Mouse (Mus musculus) megakaryocyte, embryonic 14.5 days (primary cell): ENCODE results near the gene Crygb. TPM values are rescaled to one million over a fixed set of nuclear protein-coding genes. Genes with fewer than 3 reads are reported as not detected.

Experiments
- H3K27me3 ChIP-seq: replicated peaks from 2 replicates; pipeline ENCODE3; 2012; ENCODE audit warnings: inconsistent platforms
- H3K36me3 ChIP-seq: replicated peaks from 2 replicates; pipeline ENCODE3; 2012; ENCODE audit warnings: low read length, inconsistent platforms, mixed read lengths
- H3K4me1 ChIP-seq: 2 replicates; pipeline ENCODE4 v1.6.1; 2012; ENCODE audit warnings: inconsistent platforms
- H3K4me3 ChIP-seq: replicated peaks from 2 replicates; pipeline ENCODE3; 2012; ENCODE audit warnings: moderate library complexity, mild to moderate bottlenecking, inconsistent platforms
- H3K9me3 ChIP-seq: 2 replicates; pipeline ENCODE4 v1.6.1; 2012; ENCODE audit warnings: inconsistent platforms
- FLI1 ChIP-seq: IDR thresholded peaks from 2 replicates; pipeline ENCODE4 v1.6.1; 2012; ENCODE audit warnings: low read length, inconsistent platforms, mixed read lengths
- GATA1 ChIP-seq: IDR thresholded peaks from 3 replicates; pipeline ENCODE4 v1.6.1; 2012; ENCODE audit warnings: mixed read lengths, low read length, inconsistent platforms, borderline replicate concordance
- polyA plus RNA-seq: library from polyadenylated mRNA; stranded (reverse); fragments of >175 nt; gene quantifications from 2 replicates; pipeline ENCODE4 v1.2.3, GENCODE M21; 2012; ENCODE audit warnings: low replicate concordance; ENCODE audit not compliant: insufficient read depth

Gene Crygb
- polyA plus RNA-seq: not detected in 2 replicates

DNA sequence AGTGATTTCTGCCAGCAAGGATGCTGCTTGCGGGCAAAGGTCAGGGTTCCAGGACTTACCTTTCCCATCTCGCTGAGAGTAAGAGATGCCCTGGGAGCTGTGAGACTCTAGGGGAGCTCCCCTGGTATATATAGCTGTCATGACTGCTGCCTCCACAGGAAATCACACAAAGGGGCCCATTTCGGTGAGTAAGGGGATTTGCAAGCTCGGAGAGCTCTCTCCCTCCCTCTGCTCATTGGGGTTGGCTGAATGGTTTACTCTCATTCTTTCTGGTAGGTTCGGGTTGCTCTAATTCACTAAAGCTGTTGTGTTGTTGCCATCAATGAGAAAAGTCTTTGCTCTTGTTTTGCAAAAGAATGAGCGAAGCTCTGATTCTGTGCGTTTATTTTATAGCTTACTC is at the start of gene Crygb:
TSS of gene Crygb (minus strand) at position 101 of the 400 bp plus-strand sequence.
- TF ChIP-seq GATA1: no peak
- TF ChIP-seq FLI1: no peak
- H3K27me3 ChIP-seq: peaks cover 2% of the 10 kb centered on the region
- H3K36me3 ChIP-seq: no peaks in the 10 kb centered on the region
- no peak within 1 kb of the TSS for H3K4me3 ChIP-seq
- H3K4me1 ChIP-seq: no peaks in the 10 kb centered on the region
- H3K9me3 ChIP-seq: 0 out of 2 replicates have a peak, but pooled peaks cover 2% of the 10 kb centered on the region

DNA sequence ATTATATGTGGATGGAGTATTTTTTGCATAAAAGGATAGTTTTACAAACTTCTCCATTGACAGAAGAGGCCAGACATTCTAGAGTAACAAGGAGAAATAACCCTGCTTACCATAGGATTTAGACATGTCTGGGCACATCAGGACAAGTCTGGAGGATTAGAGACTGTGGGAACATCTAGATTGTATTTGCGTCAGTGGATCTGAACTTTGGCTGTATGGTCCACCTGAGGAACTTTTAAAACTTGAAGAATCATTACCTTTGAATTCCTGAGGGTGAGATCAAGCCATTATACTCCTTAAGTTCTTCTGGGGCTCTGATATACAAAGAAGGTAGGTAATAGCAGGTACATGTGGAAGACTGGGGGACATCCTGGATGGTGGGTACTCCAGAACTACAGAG is 49.6 kb upstream of the Crygb start:
- peaks cover 11% of the 10 kb centered on the region for H3K9me3 ChIP-seq
- H3K4me3 ChIP-seq: no peak overlapping the region
- TF ChIP-seq GATA1: no peak
- H3K4me1 ChIP-seq: no peaks in the 10 kb centered on the region
- H3K27me3 ChIP-seq: peaks cover 6% of the 10 kb centered on the region
- no peaks in the 10 kb centered on the region for H3K36me3 ChIP-seq

DNA sequence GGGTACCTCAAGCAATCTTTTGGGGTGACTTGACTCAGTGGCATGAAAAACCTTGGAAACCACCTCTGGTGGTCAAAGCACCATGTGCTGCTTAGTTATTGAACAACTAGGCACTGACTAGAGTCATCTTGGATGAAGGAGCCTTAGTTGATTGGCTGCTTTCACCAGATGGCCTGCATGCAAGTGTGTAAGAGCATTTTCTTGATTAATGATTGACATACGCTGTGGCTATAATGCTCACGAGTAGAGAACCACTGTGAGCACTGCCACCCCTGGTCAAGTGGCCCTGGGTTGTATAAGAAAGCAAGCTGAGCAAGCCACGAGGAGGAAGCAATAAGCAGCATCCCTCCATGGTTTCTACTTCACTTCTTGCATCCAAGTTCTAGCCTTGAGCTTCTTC is 48.1 kb upstream of the Crygb start:
- no peaks in the 10 kb centered on the region for H3K4me1 ChIP-seq
- H3K4me3 ChIP-seq: no peak overlapping the region
- TF ChIP-seq GATA1: no peak
- TF ChIP-seq FLI1: no peak
- H3K27me3 ChIP-seq: peaks cover 4% of the 10 kb centered on the region
- no peaks in the 10 kb centered on the region for H3K36me3 ChIP-seq
- peaks cover 11% of the 10 kb centered on the region for H3K9me3 ChIP-seq

DNA sequence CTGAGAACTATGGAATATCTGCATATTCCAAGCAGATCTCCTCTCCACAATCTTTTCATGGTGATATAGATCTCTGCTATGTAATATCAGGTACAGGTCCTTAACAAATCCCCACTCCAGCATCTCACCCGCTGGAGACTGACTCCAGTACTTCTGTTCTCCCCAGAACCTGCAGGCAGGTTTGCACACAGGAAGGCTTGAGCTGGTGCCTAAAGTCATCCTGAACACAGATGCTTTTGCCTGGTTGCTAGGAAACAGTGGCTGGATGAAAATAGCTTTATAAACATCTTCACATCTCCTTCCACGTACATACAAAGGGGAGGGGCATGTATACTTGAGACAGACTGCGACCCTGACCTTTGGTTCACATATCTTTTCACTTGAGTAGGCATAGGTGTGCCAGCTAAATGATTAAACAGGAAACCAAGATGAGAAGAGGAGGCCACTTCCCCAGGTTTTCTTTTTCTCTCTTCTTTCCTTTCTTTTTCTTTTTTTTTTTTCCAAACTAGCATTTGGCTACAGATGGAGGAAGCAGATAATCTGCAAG is 47.6 kb upstream of the Crygb start:
- H3K4me3 ChIP-seq: no peak overlapping the region
- no peaks in the 10 kb centered on the region for H3K36me3 ChIP-seq
- no peak for TF ChIP-seq FLI1
- TF ChIP-seq GATA1: no peak
- no peaks in the 10 kb centered on the region for H3K4me1 ChIP-seq
- peaks cover 4% of the 10 kb centered on the region for H3K27me3 ChIP-seq
- H3K9me3 ChIP-seq: peaks cover 11% of the 10 kb centered on the region

DNA sequence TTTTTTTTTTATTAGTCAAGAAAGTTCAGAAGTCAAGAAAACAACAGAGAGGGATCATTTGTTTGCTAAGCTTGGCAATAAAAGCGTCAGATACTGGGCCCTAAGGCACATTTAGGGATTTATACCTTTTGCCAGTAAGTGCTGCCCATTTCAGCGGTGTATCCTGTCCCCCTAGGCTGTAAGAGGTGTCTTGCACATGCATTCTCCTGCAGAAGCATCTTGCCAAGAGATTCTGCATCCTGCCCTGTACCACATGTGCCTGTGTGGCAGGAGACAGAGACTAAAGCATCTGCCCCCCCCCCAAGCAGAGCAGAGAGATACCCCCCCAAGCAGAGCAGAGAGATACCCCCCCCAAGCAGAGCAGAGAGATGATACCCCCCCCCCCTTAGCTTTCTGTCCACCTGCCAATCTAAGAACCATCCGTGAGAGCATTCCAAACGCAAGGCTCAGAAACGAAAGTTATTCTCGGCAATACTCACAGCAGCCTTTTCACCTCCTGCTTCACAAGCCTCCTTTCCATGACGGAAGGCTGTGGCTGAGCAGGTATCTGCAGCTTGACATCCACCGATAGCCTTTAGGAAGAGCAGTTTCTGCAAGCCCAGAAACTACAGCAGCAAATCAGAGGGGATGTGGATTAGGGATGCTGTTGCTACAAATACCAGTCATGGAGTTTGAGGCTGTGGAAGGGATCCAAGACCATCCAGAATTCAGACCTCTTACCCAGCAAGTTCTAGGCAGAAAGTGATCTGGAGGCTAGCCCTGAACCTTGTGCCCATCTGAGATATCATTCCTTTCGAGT is 40.7 kb upstream of the Crygb start, which contains the start of gene D630023F18Rik:
TSS of gene D630023F18Rik (minus strand) at position 641 of the 799 bp plus-strand sequence.
- H3K4me1 ChIP-seq: peaks cover 12% of the 10 kb centered on the region
- no peaks in the 10 kb centered on the region for H3K27me3 ChIP-seq
- peak within 1 kb of the TSS; percentile 88 for H3K4me3 ChIP-seq
- H3K9me3 ChIP-seq: no peaks in the 10 kb centered on the region
- no peak for TF ChIP-seq GATA1
- TF ChIP-seq FLI1: no peak
- H3K36me3 ChIP-seq: no peaks in the 10 kb centered on the region

DNA sequence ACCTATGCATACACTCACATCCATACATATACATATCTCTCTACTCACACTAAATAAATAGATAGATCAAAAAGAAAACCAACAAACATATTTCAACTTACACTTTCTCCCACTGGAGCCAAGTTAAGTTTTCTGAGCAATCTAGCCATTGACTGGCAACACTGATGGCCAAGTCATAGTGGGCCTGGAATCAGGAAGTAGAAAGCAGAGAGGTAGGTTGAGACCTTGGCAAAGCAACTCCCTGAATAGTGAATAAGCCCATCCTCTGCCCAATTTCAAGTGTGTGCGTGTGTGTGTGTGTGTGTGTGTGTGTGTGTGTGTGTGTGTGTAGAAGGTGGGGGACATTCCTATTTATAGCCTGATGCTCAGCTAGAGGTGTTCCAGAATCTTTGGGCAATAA is 37.4 kb upstream of the Crygb start, which contains the start of gene Gm28845:
TSS of gene Gm28845 (minus strand) at position 121 of the 400 bp plus-strand sequence.
- Histone ChIP-seq H3K9me3 (no peaks in the 10 kb centered on the region), H3K4me3 (no peak within 1 kb of the TSS), H3K36me3 (no peaks in the 10 kb centered on the region), H3K4me1 (peaks cover 12% of the 10 kb centered on the region), H3K27me3 (no peaks in the 10 kb centered on the region)
- TF ChIP-seq GATA1: no peak
- no peak for TF ChIP-seq FLI1

DNA sequence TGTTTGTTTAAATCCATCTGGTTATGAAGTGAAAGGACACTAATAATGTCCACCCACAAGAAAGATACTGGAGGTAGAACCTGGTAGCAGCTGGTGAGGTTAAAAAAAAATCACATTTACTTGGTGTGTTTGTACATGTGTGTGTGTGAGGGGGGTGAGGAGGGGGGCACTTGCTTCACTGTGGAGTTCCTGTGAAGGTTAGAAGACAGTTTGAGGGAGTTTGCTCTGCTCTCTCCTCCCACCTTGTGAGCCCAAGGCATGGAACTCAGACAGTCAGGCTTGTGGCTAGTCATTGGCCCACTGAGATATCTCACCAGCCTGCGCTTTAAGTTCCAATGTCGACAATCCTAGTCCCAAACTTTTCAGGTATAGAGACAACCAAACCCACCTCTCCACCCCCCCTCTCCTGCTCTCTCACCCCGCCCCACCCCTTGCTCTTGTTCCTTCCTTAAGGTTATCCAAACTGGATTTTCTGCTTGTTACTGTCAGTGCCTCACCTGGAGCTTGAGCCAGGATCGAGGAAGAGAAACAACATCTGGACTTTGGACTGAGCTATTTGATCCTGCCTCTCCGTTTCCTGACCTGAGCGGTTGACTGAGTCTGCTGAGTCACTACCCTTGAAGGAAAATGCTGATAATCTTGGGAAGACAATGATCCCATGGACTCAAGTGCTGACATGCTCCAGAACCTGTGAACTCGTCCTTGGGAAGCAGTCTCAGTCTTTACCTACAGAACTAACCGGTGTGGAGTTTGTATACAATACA is 36.2 kb upstream of the Crygb start:
- TF ChIP-seq GATA1: no peak
- TF ChIP-seq FLI1: no peak
- Histone ChIP-seq H3K9me3 (no peaks in the 10 kb centered on the region), H3K4me3 (no peak overlapping the region), H3K36me3 (no peaks in the 10 kb centered on the region), H3K27me3 (no peaks in the 10 kb centered on the region), H3K4me1 (peaks cover 17% of the 10 kb centered on the region)

DNA sequence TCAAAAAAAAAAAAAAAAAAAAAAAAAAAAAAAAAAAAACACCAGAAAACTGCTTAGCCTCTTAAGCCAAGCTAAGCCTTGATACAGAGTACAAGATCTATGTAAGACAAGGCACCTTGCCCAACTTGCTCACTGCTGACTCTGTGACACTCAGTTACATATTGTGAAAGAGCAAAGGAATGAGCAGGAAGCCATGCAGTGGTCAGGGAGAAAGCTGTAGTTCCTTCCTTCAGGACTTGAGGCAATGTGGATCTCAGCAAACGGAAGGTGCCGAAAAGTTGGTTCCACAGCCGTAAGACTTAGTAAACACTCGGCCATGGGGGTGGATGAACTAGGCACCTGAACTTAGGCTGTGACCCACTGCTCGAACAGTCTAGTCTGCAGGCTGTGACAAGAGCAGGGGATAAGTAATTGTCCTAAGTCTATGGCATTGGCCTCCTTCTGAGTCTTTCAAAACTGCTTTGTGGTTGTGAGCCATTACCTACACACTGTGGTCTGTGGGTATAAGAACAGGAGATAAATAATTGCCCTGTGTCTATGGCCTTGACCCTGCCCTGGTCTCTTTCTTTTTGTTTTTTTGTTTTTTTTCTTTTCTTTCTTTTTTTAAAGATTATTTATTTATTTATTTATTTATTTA is 31.6 kb upstream of the Crygb start:
- H3K27me3 ChIP-seq: peaks cover 3% of the 10 kb centered on the region
- TF ChIP-seq FLI1: no peak
- no peak for TF ChIP-seq GATA1

DNA sequence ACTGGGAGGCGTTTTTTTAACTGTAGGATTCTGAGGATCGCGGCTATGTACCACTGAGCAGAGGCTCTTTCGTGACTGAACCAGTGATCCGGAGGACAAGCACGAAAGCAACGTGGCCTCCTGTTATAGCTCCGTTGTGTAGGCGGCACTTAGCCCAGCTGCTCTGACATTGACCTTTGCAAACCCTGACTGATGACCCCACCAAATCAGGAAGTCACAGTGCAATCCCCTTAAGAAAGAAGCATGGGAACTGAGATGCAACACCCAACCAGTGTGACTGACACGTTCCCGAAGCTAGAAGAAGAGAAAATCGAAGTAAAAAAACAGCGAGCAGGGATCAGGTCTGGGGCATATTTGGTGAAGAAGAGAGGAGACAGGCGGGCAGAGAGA is 30.7 kb upstream of the Crygb start:
- Histone ChIP-seq H3K36me3 (no peaks in the 10 kb centered on the region), H3K27me3 (peaks cover 3% of the 10 kb centered on the region), H3K4me3 (peak overlapping the region; percentile 78), H3K9me3 (no peaks in the 10 kb centered on the region), H3K4me1 (peaks cover 32% of the 10 kb centered on the region)
- TF ChIP-seq GATA1: no peak
- no peak for TF ChIP-seq FLI1

More for the DNA sequence above, 31.6 kb upstream of the Crygb start:
- no peaks in the 10 kb centered on the region for H3K9me3 ChIP-seq
- H3K4me3 ChIP-seq: no peak overlapping the region
- no peaks in the 10 kb centered on the region for H3K36me3 ChIP-seq
- peaks cover 33% of the 10 kb centered on the region for H3K4me1 ChIP-seq
